Mouse (Mus musculus) embryonic facial prominence, embryonic 15.5 days (tissue): ENCODE data around the gene Gm2000. TPM values are rescaled to one million over a fixed set of nuclear protein-coding genes. Genes with fewer than 3 reads are reported as not detected.

Source experiments
- ATAC-seq: fragments of 200-750 bp; cut with Nextera tagmentation; 2 replicates; pipeline ENCODE4 v1.8.0; 2017; ENCODE audit warnings: low read depth, moderate TSS enrichment; ENCODE audit not compliant: insufficient number of reproducible peaks, low FRiP score, low TSS enrichment
- H3K27ac ChIP-seq: fragments of 300-500 bp; sonication (generic); replicated peaks from 2 replicates; pipeline ENCODE4 v1.5.1; 2015; ENCODE audit warnings: mild to moderate bottlenecking, inconsistent platforms
- H3K27me3 ChIP-seq: fragments of 300-500 bp; sonication (generic); 2 replicates; pipeline ENCODE4 v1.6.1; 2015; ENCODE audit warnings: inconsistent platforms
- H3K36me3 ChIP-seq: fragments of 300-500 bp; sonication (generic); 2 replicates; pipeline ENCODE4 v1.6.1; 2015; ENCODE audit warnings: mild to moderate bottlenecking, inconsistent platforms
- H3K4me1 ChIP-seq: fragments of 300-500 bp; sonication (generic); 2 replicates; pipeline ENCODE4 v1.6.1; 2015; ENCODE audit warnings: inconsistent platforms
- H3K4me2 ChIP-seq: fragments of 300-500 bp; sonication (generic); replicated peaks from 2 replicates; pipeline ENCODE4 v1.6.1; 2015; ENCODE audit warnings: mild to moderate bottlenecking, inconsistent platforms
- H3K4me3 ChIP-seq: fragments of 300-500 bp; sonication (generic); replicated peaks from 2 replicates; pipeline ENCODE4 v1.5.1; 2015; ENCODE audit warnings: mild to moderate bottlenecking, inconsistent platforms
- H3K9ac ChIP-seq: fragments of 300-500 bp; sonication (generic); 2 replicates; pipeline ENCODE4 v1.6.1; 2015; ENCODE audit warnings: inconsistent platforms
- H3K9me3 ChIP-seq: fragments of 300-500 bp; sonication (generic); replicated peaks from 2 replicates; pipeline ENCODE4 v1.6.1; 2016; ENCODE audit warnings: inconsistent platforms
- WGBS: fragments of 180-500 bp; shearing (Covaris S2); methylation state at CpG from one replicate; pipeline ENCODE4 v1.1.7; 2015; 5-methylcytosine and 5-hydroxymethylcytosine counted together
- polyA plus RNA-seq: library from polyadenylated mRNA; unstranded; fragments of >200 nt; fragmentation: Nextera tagmentation; extraction: Ambion mirVana; gene quantifications from 2 replicates; pipeline ENCODE4 v1.2.1, GENCODE M21; 2015

Gene Gm2000
- polyA plus RNA-seq, result 928 and 944 TPM in 2 replicates

GRCm38 (mm10) chr1:156365740-156366139, at the start of gene Gm2000:
Gene Gm2000, plus strand, starts transcription at chr1:156366040.
- H3K27ac ChIP-seq, result no peak within 1 kb of the TSS
- no peaks in the 10 kb centered on the region for H3K9me3 ChIP-seq
- WGBS, result 91% methylated on average over 8 of the region's 8 CpGs
- H3K9ac ChIP-seq, result no peak within 1 kb of the TSS
- no peak within 1 kb of the TSS for H3K4me2 ChIP-seq
- no peak for ATAC-seq
- no peaks in the 10 kb centered on the region for H3K4me1 ChIP-seq
- no peaks in the 10 kb centered on the region for H3K27me3 ChIP-seq
- H3K36me3 ChIP-seq, result no peaks in the 10 kb centered on the region
- H3K4me3 ChIP-seq, result no peak within 1 kb of the TSS

- Histone ChIP-seq H3K4me2 (no peak overlapping the region), H3K4me3 (no peak overlapping the region), H3K27me3 (no peaks in the 10 kb centered on the region), H3K27ac (no peak overlapping the region), H3K9me3 (no peaks in the 10 kb centered on the region), H3K36me3 (no peaks in the 10 kb centered on the region), H3K9ac (no peak overlapping the region), H3K4me1 (no peaks in the 10 kb centered on the region)
- 87% methylated on average over 9 of the region's 9 CpGs for WGBS
- ATAC-seq, result no peak
These were observed 42.7 kb upstream of the Gm2000 start for GRCm38 (mm10) chr1:156323126-156323525.

- Histone ChIP-seq H3K27me3 (no peaks in the 10 kb centered on the region), H3K4me1 (no peaks in the 10 kb centered on the region), H3K4me3 (no peak overlapping the region), H3K36me3 (no peaks in the 10 kb centered on the region), H3K4me2 (no peak overlapping the region), H3K9ac (no peak overlapping the region), H3K27ac (no peak overlapping the region), H3K9me3 (no peaks in the 10 kb centered on the region)
- no peak for ATAC-seq
- 67% methylated on average over 4 of the region's 4 CpGs for WGBS
These were observed 25.0 kb upstream of the Gm2000 start for GRCm38 (mm10) chr1:156340847-156341246.

GRCm38 (mm10) chr1:156344433-156344832, 21.4 kb upstream of the Gm2000 start:
- Histone ChIP-seq H3K4me3 (no peak overlapping the region), H3K36me3 (no peaks in the 10 kb centered on the region), H3K4me2 (no peak overlapping the region), H3K9ac (no peak overlapping the region), H3K27me3 (no peaks in the 10 kb centered on the region), H3K4me1 (no peaks in the 10 kb centered on the region), H3K27ac (no peak overlapping the region), H3K9me3 (no peaks in the 10 kb centered on the region)
- WGBS, result 58% methylated on average over 4 of the region's 4 CpGs
- no peak for ATAC-seq

GRCm38 (mm10) chr1:156345633-156346032, 20.2 kb upstream of the Gm2000 start:
- no peak for ATAC-seq
- no peaks in the 10 kb centered on the region for H3K27me3 ChIP-seq
- H3K4me3 ChIP-seq, result no peak overlapping the region
- no peaks in the 10 kb centered on the region for H3K4me1 ChIP-seq
- WGBS, result 88% methylated on average over 4 of the region's 4 CpGs
- no peaks in the 10 kb centered on the region for H3K36me3 ChIP-seq
- H3K4me2 ChIP-seq, result no peak overlapping the region
- H3K9me3 ChIP-seq, result no peaks in the 10 kb centered on the region
- H3K9ac ChIP-seq, result no peak overlapping the region
- H3K27ac ChIP-seq, result no peak overlapping the region

- Histone ChIP-seq H3K36me3 (no peaks in the 10 kb centered on the region), H3K4me3 (no peak overlapping the region), H3K4me1 (no peaks in the 10 kb centered on the region), H3K4me2 (no peak overlapping the region), H3K9ac (no peak overlapping the region), H3K9me3 (no peaks in the 10 kb centered on the region), H3K27ac (no peak overlapping the region), H3K27me3 (no peaks in the 10 kb centered on the region)
- no peak for ATAC-seq
- 70% methylated on average over 4 of the region's 4 CpGs for WGBS
These were observed 16.8 kb upstream of the Gm2000 start for GRCm38 (mm10) chr1:156349031-156349430.

- no peaks in the 10 kb centered on the region for H3K36me3 ChIP-seq
- no peak overlapping the region for H3K4me2 ChIP-seq
- H3K27me3 ChIP-seq, result no peaks in the 10 kb centered on the region
- ATAC-seq, result no peak
- no peaks in the 10 kb centered on the region for H3K4me1 ChIP-seq
- WGBS, result 81% methylated on average over 4 of the region's 4 CpGs
- H3K9me3 ChIP-seq, result no peaks in the 10 kb centered on the region
- H3K9ac ChIP-seq, result no peak overlapping the region
- H3K4me3 ChIP-seq, result no peak overlapping the region
- H3K27ac ChIP-seq, result no peak overlapping the region
These were observed 15.4 kb upstream of the Gm2000 start for GRCm38 (mm10) chr1:156350441-156350840.

- WGBS, result 95% methylated on average over 2 of the region's 2 CpGs
- Histone ChIP-seq H3K4me3 (no peak overlapping the region), H3K36me3 (no peaks in the 10 kb centered on the region), H3K4me1 (no peaks in the 10 kb centered on the region), H3K27ac (no peak overlapping the region), H3K9ac (no peak overlapping the region), H3K27me3 (no peaks in the 10 kb centered on the region), H3K9me3 (no peaks in the 10 kb centered on the region), H3K4me2 (no peak overlapping the region)
- ATAC-seq, result no peak
These were observed 13.4 kb upstream of the Gm2000 start for GRCm38 (mm10) chr1:156352466-156352865.

- Histone ChIP-seq H3K4me3 (no peak overlapping the region), H3K9ac (no peak overlapping the region), H3K9me3 (no peaks in the 10 kb centered on the region), H3K4me2 (no peak overlapping the region), H3K27ac (no peak overlapping the region), H3K27me3 (no peaks in the 10 kb centered on the region), H3K36me3 (no peaks in the 10 kb centered on the region), H3K4me1 (no peaks in the 10 kb centered on the region)
- WGBS, result 79% methylated on average over 3 of the region's 3 CpGs
- ATAC-seq, result no peak
These were observed 15.4 kb downstream of the Gm2000 start for GRCm38 (mm10) chr1:156381217-156381616.

GRCm38 (mm10) chr1:156386232-156386631, 20.4 kb downstream of the Gm2000 start:
- Histone ChIP-seq H3K9ac (no peak overlapping the region), H3K9me3 (no peaks in the 10 kb centered on the region), H3K27me3 (no peaks in the 10 kb centered on the region), H3K36me3 (no peaks in the 10 kb centered on the region), H3K27ac (no peak overlapping the region), H3K4me3 (no peak overlapping the region), H3K4me2 (no peak overlapping the region), H3K4me1 (no peaks in the 10 kb centered on the region)
- ATAC-seq, result no peak
- whole genome bisulfite sequencing, result 89% methylated on average over 4 of the region's 4 CpGs

GRCm38 (mm10) chr1:156386880-156387279, 21.0 kb downstream of the Gm2000 start:
- no peaks in the 10 kb centered on the region for H3K27me3 ChIP-seq
- H3K27ac ChIP-seq, result no peak overlapping the region
- no peaks in the 10 kb centered on the region for H3K4me1 ChIP-seq
- H3K9me3 ChIP-seq, result no peaks in the 10 kb centered on the region
- ATAC-seq, result no peak
- no peak overlapping the region for H3K4me3 ChIP-seq
- H3K9ac ChIP-seq, result no peak overlapping the region
- H3K4me2 ChIP-seq, result no peak overlapping the region
- no peaks in the 10 kb centered on the region for H3K36me3 ChIP-seq
- WGBS, result 69% methylated on average over 3 of the region's 3 CpGs

GRCm38 (mm10) chr1:156393148-156393547, 27.3 kb downstream of the Gm2000 start:
- Histone ChIP-seq H3K9ac (no peak overlapping the region), H3K9me3 (no peaks in the 10 kb centered on the region), H3K4me2 (no peak overlapping the region), H3K4me1 (no peaks in the 10 kb centered on the region), H3K36me3 (no peaks in the 10 kb centered on the region), H3K27ac (no peak overlapping the region), H3K27me3 (no peaks in the 10 kb centered on the region), H3K4me3 (no peak overlapping the region)
- 79% methylated on average over 4 of the region's 4 CpGs for WGBS
- no peak for ATAC-seq
